10 mouse cellular contexts compared by ENCODE assay signal in genomic region chr2:4568967-4569366, GRCm38 (mm10).
DNase-seq lines count a peak whose midpoint lies in the region; ATAC-seq and TF ChIP-seq lines count a peak whose summit lies in the region.
"Had no signal": no experiment of that assay in that cellular context is flagged by ENCODE, and none has a peak within 500 bp of the region (broad histone marks: within the 10 kb centered on the region; RNA-seq: fewer than 3 reads in every experiment).

No protein-coding gene starts in this region.

- intact Hi-C loops in heart, adult 2 months (cut with DNase I) = loop anchor here (1.0 kb wide), 1 partner anchor 9 kb away; no protein-coding TSS in a partner anchor
- intact Hi-C loops in heart, postnatal 36 days (cut with DNase I) = no loop called here

- TF ChIP-seq POLR2A in heart, adult 2 months (IDR thresholded peaks at IDR 0.05; ENCODE audit: insufficient read depth, low read depth, low read length) = no peak

- peaks cover 25% of the 10 kb centered on the region for H3K4me1 ChIP-seq in heart, adult 2 months (ENCODE audit: control insufficient read depth, insufficient read depth, low read length)
- H3K4me1 ChIP-seq in megakaryocyte, embryonic 14.5 days = peaks cover 96% of the 10 kb centered on the region
- peaks cover 37% of the 10 kb centered on the region for H3K4me1 ChIP-seq in heart, postnatal 0 days (ENCODE audit: control insufficient read depth, insufficient read depth)
- H3K4me1 ChIP-seq in neural tube, embryonic 15.5 days = no peaks in the 10 kb centered on the region
- no peaks in the 10 kb centered on the region for H3K4me1 ChIP-seq in forebrain, embryonic 15.5 days

- no peak for TF ChIP-seq EP300 in heart, adult 2 months (IDR thresholded peaks at IDR 0.05; ENCODE audit: insufficient read depth, low read depth, low read length)
- no peak for TF ChIP-seq EP300 in heart, postnatal 0 days (IDR thresholded peaks at IDR 0.05; ENCODE audit: low read depth)

- WGBS in heart, adult 2 months = 46% methylated on average over 5 of the region's 5 CpGs
- 46% methylated on average over 5 of the region's 5 CpGs for WGBS in heart, postnatal 0 days
- WGBS in neural tube, embryonic 15.5 days = 78% methylated on average over 5 of the region's 5 CpGs
- 82% methylated on average over 5 of the region's 5 CpGs for WGBS in forebrain, embryonic 15.5 days

- ATAC-seq in megakaryocyte, adult 5-6 weeks (ENCODE audit: poor library complexity, severe bottlenecking) = no peak
- ATAC-seq in heart, postnatal 0 days (ENCODE audit: insufficient read depth, low read depth) = peak; percentile 28
- ATAC-seq in neural tube, embryonic 15.5 days (ENCODE audit: low FRiP score) = no peak
- ATAC-seq in forebrain, embryonic 15.5 days (replicated peaks) = no peak

- H3K79me2 ChIP-seq in heart, adult 2 months (replicated peaks; ENCODE audit: control insufficient read depth, insufficient read depth, low read length) = peaks cover 2% of the 10 kb centered on the region; the same call in 1 of the 2 replicates

- no peaks in the 10 kb centered on the region for H3K9me3 ChIP-seq in megakaryocyte, embryonic 14.5 days
- no peaks in the 10 kb centered on the region for H3K9me3 ChIP-seq in heart, postnatal 0 days (replicated peaks; ENCODE audit: control insufficient read depth, low read length)
- no peaks in the 10 kb centered on the region for H3K9me3 ChIP-seq in neural tube, embryonic 15.5 days (replicated peaks)
- H3K9me3 ChIP-seq in forebrain, embryonic 15.5 days = no peaks in the 10 kb centered on the region

- no peak overlapping the region for H3K4me2 ChIP-seq in heart, postnatal 0 days (ENCODE audit: low read depth, low read length)
- no peak overlapping the region for H3K4me2 ChIP-seq in neural tube, embryonic 15.5 days
- H3K4me2 ChIP-seq in forebrain, embryonic 15.5 days (replicated peaks) = no peak overlapping the region

- no peak overlapping the region for H3K4me3 ChIP-seq in heart, adult 2 months
- peak overlapping the region; percentile 44 for H3K4me3 ChIP-seq in megakaryocyte, embryonic 14.5 days (replicated peaks)
- H3K4me3 ChIP-seq in heart, postnatal 0 days (ENCODE audit: low read depth, low read length) = no peak overlapping the region
- H3K4me3 ChIP-seq in neural tube, embryonic 15.5 days (replicated peaks) = no peak overlapping the region
- no peak overlapping the region for H3K4me3 ChIP-seq in forebrain, embryonic 15.5 days

- DNase-seq in heart, adult 2 months = peak; percentile 51 to 52
- DNase-seq in heart, postnatal 36 days = no peak
- no peak for DNase-seq in heart, postnatal 0 days (ENCODE audit: low spot score)
- DNase-seq in left cerebral cortex, adult 11 months (ENCODE audit: low spot score) = no peak
- DNase-seq: adrenal gland, adult 8-10 months; kidney, adult 11 months had no signal

- peaks cover 46% of the 10 kb centered on the region for H3K36me3 ChIP-seq in heart, adult 2 months (ENCODE audit: control insufficient read depth, insufficient read depth, low read length)
- peaks cover 95% of the 10 kb centered on the region for H3K36me3 ChIP-seq in megakaryocyte, embryonic 14.5 days (replicated peaks; ENCODE audit: low read length)
- peaks cover 48% of the 10 kb centered on the region for H3K36me3 ChIP-seq in heart, postnatal 0 days (replicated peaks; ENCODE audit: control insufficient read depth, insufficient read depth, low read length)
- H3K36me3 ChIP-seq in neural tube, embryonic 15.5 days = peaks cover 51% of the 10 kb centered on the region
- peaks cover 25% of the 10 kb centered on the region for H3K36me3 ChIP-seq in forebrain, embryonic 15.5 days

- H3K27ac ChIP-seq in heart, adult 2 months = peak overlapping the region; percentile 74
- peak overlapping the region; percentile 50 for H3K27ac ChIP-seq in heart, postnatal 0 days (ENCODE audit: low read depth)
- H3K27ac ChIP-seq in neural tube, embryonic 15.5 days (replicated peaks) = 0 out of 2 replicates have a peak overlapping the region, but pooled peaks have one; percentile 23
- no peak overlapping the region for H3K27ac ChIP-seq in forebrain, embryonic 15.5 days (replicated peaks)

- no peaks in the 10 kb centered on the region for H3K27me3 ChIP-seq in heart, adult 2 months (ENCODE audit: control insufficient read depth, insufficient read depth, low read length)
- no peaks in the 10 kb centered on the region for H3K27me3 ChIP-seq in megakaryocyte, embryonic 14.5 days (replicated peaks)
- no peaks in the 10 kb centered on the region for H3K27me3 ChIP-seq in heart, postnatal 0 days (ENCODE audit: control insufficient read depth, insufficient read depth, low read length)
- H3K27me3 ChIP-seq in neural tube, embryonic 15.5 days (replicated peaks) = no peaks in the 10 kb centered on the region
- no peaks in the 10 kb centered on the region for H3K27me3 ChIP-seq in forebrain, embryonic 15.5 days

- no peak for TF ChIP-seq CTCF in heart, adult 2 months (IDR thresholded peaks at IDR 0.05)
- no peak for TF ChIP-seq CTCF in heart, postnatal 0 days (IDR thresholded peaks at IDR 0.05; ENCODE audit: low read depth)

- H3K9ac ChIP-seq in heart, adult 2 months (ENCODE audit: low read depth, low read length) = no peak overlapping the region
- H3K9ac ChIP-seq in heart, postnatal 0 days (replicated peaks; ENCODE audit: low read depth, low read length) = no peak overlapping the region
- no peak overlapping the region for H3K9ac ChIP-seq in neural tube, embryonic 15.5 days (replicated peaks)
- H3K9ac ChIP-seq in forebrain, embryonic 15.5 days (replicated peaks) = no peak overlapping the region

Comparison
In these comparisons a context has a peak if more than half of its experiments do, and no peak if none do; other contexts are left out.
1. DNase-seq: peak in heart, adult 2 months (2 of 2); none in heart, postnatal 36 days (0 of 2), heart, postnatal 0 days (single experiment) and left cerebral cortex, adult 11 months (single experiment).